Mouse (Mus musculus): ENCODE data around the gene Gabarapl1.

DNA sequence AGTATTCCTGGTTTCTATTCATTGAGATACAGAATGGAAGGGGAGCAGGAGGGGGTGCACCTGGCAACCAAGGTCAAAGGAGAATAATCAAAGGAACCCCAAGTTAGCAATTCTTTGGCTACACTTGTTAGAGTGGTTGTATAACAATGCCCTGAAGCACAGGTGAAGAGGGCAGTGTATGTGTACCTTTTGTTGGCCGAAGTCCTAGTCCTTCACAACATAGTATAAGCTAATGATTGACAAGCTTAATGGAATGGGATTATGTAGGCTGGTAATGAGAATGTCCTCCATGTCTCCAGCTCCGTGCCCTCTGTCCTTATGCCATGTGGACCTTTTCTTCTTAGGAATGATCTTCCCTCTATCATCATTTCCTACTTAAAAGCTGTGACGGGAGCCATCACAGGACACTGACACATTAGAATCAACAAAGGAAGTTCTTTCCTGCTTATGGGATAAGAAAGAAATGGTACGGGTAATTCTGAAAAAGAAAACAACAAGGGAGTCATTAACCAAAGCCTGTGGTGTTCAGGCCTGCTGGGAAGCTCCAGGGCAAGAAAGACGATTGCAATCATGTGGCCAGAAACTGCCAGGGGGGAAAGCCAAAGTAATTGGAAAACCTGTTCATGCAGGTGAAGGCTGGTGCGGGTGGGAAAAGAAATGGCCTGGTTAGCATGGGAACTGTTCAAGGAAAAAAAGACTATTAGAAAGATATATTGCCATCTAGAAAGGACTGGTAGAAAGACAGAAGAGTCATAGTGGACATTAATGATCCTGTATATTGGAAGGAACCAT is 22.6 kb upstream of the Gabarapl1 start:
- TF ChIP-seq POLR2A (IDR thresholded peaks at IDR 0.05; ENCODE audit: borderline replicate concordance, extremely low read depth, low read depth, low read length) (no peak), CTCF (IDR thresholded peaks at IDR 0.05; ENCODE audit: insufficient read depth, low read length) (no peak)

Measured in lung, adult 2 months (tissue).